Mouse (Mus musculus) stomach, postnatal 0 days (tissue): ENCODE measurements around the gene Sema3g.

Experiments
- CTCF ChIP-seq: IDR thresholded peaks from 2 replicates; pipeline ENCODE4 v1.5.1; 2016; ENCODE audit warnings: antibody characterized with exemption, low read depth, mild to moderate bottlenecking, moderate library complexity
- EP300 ChIP-seq: optimal IDR thresholded peaks from 2 replicates; pipeline ENCODE3; 2016; ENCODE audit warnings: antibody characterized with exemption

GRCm38 (mm10) chr14:31240528-31240927, 22.9 kb downstream of the Sema3g start:
- TF ChIP-seq CTCF, result no peak
- TF ChIP-seq EP300, result no peak
